Mouse (Mus musculus): ENCODE results near the gene Tcf7l1. TPM values are rescaled to one million over a fixed set of nuclear protein-coding genes. Genes with fewer than 3 reads are reported as not detected.
A peak's percentile ranks its signal among the peaks of the same experiment; 100 is the strongest.

The Tcf7l1 gene
- polyA plus RNA-seq, 1 experiment = 14.4 TPM

DNA sequence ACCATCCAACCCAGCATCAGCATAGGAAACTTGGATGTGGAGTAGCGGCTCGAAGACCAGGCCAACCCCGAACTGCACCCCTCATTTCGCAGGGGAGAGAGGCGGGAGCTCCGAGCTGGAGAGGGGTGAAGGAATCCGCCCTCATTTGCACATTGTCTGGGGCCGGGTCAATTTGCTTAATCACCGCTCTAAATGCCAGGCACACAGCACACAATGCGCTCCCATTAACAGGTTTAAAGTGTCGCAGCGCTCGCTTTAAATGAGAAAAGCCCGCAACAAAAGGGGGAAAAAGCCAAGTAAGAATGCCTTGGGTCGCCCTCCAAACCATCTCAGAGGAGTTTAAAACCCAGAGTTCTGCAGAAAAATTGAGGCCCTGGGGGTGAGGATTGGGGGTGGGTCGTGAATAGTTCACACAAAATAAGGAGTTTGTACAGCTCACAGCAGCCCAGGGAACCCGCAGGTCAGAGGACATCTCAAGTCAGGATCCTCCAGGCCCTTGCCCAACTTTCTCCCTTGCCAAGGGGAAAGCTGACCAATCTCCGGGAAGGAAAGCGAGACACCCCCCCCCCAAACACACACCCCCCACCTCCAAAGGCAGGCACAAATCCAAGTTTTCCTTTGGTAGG, 1.6 kb downstream of the Tcf7l1 start:
- DNase-seq (ENCODE audit: low read depth) = no peak

DNA sequence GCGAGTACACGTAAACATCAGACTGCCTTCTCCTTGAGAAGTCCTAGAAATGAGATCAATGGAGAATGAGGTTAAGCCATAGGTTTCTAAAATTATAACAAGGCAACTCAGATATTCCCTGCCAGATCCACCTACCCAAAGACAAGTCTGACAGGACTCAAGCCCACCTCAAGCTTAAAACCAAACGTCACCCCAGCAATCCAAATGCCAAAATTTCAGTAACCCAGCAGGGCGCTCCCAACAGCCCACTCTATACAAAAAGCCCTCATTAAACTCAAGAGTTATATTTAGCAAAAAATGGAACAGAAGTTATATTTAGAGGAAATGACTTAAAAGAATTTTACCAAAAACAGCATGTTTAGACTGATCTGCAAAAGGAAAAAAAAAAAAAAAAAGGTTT, 5.3 kb downstream of the Tcf7l1 start:
- DNase-seq (ENCODE audit: low read depth) = no peak

DNA sequence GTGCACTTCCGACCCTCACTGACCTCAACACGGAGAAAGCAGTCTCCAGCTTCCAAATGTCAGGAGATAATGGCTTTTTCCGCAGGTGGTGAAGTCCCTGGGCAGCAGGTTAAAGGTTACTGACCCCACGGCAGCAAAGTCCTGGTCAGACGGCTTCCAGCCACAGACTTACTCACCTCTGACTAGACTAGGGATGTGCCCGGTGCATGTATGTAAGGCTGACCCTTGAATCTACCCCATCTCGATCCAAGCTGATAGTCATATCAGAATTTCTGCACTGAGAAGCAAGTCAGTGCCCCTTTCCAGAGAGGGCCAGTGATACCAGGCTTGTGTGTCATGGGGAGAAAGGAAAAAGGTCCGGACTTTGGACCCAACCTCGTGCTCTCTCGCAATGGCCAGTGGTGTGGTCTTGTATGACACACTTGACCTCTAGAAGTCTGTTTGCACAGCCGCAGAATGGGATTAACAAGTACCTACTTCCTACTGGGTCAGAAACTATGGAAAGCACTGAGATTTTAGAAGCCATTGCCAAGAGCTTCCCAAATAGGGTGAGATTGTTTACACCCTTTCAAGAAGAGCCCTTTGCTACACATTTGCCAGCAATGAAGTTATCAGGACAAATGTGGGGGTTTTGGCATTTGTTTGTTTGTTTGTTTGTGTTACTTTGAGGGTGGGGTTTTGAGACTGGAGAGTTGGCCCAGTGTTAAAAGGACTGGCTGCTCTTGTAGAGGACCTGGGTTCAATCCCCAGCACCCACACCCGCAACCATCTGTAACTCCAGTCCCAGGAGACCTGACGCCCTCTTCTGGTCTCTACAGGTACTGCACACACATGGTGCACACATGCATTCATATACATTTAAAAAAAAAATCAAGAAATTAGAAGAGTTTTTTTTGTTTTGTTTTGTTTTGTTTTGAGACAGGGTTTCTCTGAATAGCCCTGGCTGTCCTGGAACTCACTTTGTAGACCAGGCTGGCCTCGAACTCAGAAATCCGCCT, 10.0 kb downstream of the Tcf7l1 start:
- DNase-seq (ENCODE audit: low read depth) = no peak

DNA sequence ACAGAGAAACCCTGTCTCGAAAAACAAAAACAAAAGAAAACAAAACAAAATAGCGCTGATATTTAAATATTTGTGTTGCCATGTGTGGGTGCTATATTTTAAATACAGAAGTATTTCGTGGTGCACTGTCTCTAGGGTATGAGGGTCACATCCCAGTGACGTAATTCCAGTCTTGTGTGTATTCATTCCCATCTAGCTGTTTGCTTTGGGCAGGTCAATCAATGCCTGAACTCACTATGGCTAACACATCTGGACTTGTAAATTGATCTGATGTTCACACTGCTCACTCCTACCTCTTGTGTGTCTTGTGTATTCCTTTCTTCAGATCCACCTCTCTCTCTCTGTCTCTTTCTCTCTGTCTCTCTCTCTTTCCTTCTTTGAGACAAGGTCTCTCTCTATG, 11.8 kb downstream of the Tcf7l1 start:
- no peak for DNase-seq (ENCODE audit: low read depth)

DNA sequence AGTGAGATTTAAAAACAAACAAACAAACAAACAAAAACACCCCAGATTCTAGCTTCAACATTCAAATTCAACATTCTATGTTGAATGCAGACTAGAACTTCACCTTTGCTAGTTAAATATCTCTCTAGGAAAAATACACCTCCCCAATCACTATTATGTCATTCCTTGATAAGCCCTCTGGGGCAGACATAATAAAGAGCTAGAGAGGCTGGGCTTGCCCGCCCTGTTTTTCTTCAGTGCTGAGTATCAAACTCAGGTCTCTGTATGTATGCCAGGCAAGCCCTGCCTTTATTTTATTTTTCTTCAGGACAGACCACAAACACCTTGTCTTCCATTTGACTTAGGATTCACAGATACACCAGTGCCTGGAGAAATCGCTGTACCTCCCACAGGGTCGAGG, 14.8 kb downstream of the Tcf7l1 start:
- no peak for DNase-seq (ENCODE audit: low read depth)

DNA sequence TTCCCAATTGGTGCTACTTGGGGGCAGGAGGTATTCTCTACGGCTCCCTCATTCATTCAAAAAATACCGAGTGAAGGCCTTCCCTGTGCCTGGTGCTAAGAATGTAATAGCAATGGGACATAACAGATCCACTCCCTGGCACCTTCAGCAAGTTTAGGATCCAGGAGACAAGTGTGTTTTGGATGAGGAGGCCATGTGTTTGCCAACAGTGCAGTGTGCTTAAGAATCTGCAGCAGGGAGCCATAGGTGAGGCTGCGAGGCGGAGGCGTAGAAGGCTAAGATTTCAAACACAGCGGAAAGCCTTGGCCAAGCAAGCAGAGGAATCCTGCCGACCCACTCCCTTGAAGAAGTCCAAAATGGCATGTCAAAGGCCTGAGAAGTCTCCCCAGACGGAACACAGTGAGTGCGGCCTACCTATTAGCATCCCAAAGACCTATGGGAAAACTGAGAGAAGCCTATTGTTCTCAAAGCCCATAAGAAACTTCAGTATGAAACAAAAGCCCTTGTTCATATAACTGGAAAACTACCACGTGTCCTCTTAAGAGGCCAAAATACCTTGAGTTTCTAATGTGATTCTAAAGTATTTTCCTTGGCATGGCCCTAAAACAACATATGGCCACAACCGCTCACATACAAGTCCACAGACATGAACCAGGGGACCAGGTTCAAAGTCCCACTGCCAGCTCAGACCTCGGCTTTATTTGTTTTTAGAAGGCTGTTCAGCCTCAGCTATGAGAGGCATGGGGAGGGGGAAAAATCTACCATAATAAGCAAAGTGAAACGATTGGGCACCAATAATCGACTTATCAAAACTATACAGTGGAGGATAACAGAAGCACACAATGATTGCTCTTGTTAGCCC, 18.9 kb downstream of the Tcf7l1 start:
- peak; percentile 59 for DNase-seq (ENCODE audit: low read depth)

DNA sequence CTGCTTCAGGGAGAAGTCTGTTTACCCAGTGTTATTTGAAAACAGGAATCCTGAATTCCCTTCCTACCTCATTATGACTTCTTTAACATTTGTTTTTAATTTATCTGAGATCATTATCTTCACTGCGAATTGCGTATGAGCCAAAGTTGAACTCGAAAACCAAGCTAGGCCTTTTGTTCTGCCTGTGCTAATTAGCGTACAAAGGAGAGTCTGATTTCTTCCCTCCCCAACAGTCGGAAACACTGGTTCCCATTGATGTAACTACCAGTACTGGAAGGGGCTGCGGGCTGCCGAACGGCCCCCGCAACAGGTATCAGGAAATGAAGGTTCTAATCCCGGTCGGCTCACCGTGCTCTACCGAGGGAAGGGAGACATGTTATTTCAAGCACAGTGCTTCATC, 19.7 kb downstream of the Tcf7l1 start:
- no peak for DNase-seq (ENCODE audit: low read depth)

DNA sequence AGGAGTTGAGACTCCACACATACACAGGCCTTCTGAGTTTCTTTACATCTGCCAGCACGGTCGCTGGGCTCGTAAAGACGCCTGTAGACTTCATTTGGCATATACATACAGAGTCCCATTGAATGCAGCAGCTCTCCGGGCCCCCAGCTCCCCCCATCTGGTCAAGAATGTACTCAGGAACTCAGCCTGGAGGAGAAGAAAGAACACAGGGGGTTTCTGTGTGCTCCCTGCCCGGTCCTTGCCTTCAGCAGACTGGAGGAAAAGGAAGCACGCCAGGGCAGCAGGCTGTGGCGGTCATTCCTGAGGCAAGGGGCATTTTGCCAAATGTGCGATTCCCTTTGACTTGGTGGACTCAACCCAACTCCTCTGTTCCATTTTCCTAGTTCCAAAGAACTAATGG, 20.2 kb downstream of the Tcf7l1 start:
- no peak for DNase-seq (ENCODE audit: low read depth)

DNA sequence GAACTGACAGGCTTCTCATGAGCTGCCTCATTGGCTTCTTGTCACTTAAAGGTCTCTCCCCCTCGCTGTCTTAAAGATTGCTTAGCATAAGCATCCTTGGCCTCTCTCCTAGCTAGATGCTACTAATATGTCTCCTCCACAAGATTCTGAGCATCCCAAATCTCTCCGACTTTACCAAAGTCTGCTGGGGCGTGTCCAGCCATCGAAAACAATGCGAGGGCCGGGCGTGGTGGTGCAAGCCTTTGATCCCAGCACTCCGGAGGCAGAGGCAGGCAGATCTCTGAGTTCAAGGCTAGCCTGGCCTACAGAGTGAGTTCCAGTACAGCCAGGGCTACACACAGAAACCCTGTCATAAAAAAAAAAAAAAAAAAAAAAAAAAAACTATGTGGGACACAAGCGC, 21.0 kb downstream of the Tcf7l1 start:
- DNase-seq (ENCODE audit: low read depth) = no peak

DNA sequence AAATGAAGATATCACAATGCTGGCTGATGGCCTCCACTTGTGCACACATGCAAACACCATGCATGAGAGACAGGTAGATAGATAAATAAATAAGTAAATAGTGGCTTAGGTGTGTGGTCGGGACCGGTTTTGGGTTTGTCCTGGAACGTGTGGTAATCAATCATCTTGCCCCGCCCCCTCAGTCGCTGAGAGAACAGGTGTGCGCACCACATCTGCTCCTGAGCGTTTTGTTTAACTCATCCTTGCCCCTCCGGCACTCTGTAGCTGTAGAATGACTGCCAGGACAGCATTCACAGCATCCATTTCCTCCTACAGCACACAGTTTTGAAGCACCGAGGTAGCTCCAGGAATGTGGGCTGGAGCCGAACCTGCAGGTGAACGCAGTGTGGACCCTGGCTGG, 25.4 kb downstream of the Tcf7l1 start:
- no peak for DNase-seq (ENCODE audit: low read depth)

DNA sequence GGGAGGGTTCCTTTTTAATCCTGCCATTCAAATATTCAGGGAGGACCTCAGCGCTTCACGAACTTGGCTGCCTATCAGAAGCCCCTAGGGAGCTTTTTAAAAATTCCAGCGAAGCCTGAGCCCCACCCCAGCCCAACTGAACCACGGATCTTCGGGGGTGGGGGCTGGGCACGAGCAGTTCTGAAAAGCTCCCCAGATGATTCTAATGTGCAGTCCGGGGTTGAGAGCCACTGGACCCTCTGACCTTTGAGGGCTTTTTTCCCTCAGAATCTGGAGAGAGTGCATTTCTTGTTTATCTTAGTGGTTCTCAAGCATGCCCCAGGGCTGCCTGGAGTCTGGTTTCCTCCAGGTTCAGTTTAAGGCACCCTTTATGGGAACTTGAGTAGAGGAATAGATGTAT, 27.4 kb downstream of the Tcf7l1 start:
- no peak for DNase-seq (ENCODE audit: low read depth)

DNA sequence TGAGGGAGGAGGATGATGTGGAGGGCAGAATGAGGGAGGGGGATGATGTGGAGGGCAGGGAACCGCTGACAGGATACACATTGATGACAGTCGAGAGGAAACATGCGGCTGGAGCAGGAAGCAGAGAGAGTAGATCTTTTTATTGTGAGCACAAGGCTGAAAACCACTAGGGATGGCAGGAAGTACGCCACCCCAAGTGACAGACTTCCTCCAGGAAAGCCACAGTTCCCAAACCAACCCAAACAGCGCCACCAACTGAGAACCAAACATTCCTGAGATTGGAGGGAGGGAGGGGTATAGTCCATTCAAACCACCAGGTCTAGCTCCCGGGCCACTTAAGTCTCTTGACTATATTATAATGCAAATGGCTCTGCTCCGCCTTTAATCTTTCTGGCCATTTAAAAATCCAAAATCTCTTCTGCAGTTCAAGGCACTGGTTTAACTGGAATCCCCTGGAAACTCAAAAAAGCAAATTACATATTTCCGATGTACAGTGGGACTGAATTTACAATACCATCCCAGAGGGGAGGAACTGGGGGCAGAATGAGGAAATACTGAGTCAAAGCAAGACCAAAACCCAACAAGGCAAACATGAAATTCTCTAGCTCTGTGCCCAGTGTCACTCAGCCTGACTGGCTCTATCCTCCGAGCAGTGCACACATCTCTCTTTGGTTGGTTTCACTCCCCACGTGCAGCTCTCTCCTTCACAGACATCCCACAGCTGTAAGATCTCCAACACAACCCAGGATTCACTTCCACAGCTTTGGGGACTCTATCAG, 30.6 kb downstream of the Tcf7l1 start:
- DNase-seq (ENCODE audit: low read depth) = no peak

DNA sequence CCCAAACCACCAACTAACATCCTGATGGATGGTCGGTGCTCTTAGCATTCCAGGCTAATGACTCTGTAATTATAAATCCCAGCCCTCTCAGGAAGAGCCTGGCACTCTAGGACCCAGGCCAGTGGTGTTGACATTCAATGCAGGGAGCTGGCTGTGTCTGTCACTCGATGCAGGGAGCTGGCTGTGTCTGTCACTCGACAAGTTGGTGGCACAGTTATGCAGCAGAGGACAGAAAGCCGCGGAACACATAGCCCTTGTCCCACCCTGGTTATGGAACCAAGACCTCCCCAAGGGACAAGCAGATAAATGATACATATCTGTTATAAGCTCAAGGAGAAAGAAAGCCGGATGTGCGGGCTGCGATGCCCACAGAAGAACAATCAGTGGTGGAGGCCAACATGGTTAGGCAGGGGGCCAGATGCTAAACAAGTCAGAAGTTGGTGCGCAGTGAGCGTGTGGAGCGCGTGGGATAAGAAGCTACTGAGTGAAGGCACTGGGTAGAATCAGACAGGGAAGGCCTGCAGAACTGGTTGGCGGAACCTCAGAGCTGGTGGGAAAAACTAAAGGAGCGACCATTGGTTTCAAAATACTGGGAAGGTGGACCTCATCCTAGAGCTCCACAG, 33.7 kb downstream of the Tcf7l1 start:
- DNase-seq (ENCODE audit: low read depth) = no peak

DNA sequence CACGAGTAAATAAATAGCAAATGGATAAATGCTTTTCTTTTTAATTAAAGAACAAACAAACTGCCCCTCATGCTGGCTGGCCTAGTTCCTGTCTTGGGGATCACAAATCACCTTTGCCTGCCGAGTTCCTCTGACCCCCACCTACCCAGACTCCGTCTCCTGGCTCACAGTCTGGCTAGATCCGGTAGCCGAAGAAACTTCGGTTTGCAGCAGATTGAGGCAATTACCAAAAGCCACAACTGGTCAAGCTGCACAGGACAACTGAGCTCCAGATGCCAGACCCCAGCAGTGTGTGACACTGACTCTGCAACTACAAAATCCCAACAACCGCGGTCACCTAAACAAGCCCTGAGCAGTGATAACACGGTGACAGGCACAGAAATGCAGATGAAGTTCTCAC, 34.8 kb downstream of the Tcf7l1 start:
- DNase-seq (ENCODE audit: low read depth) = no peak

DNA sequence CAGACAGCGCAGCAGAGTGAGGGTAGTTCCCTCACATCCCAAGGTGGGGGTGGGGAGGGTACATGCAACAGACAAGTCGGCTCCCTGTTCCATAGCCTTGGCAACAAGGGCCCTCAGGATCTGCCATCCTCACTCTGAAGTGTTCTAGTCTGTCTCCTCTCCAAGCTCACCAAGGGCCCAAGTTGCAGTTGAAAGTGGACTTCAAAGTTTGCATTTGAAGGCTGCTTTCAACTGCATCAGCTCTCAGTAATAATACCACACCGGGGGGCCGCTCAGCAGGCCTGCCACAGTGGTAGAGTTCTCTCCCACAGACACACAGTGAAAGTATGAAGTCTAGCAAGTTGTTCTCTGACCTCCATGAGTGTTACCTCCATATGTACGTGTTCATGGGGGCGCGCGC, 35.3 kb downstream of the Tcf7l1 start:
- no peak for DNase-seq (ENCODE audit: low read depth)

DNA sequence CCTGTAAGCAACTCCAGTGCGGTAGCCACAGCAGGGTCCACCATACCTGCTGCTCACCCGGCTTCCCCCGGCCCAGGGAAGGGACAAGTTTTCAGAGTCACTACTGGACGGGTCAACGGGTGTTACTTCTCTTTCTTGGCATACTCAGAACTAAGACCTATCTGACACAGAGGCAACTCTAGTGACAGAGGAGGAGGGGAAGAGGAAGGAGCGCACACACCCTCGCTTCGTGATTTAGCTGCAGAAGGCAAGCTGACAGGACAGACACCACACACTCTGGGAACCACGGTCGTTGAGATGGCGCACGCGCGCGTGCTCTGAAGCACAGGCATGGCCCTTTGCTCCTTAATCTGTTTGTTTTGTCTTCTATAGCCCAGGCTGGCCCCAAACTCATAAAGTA, 36.2 kb downstream of the Tcf7l1 start:
- DNase-seq (ENCODE audit: low read depth) = no peak

DNA sequence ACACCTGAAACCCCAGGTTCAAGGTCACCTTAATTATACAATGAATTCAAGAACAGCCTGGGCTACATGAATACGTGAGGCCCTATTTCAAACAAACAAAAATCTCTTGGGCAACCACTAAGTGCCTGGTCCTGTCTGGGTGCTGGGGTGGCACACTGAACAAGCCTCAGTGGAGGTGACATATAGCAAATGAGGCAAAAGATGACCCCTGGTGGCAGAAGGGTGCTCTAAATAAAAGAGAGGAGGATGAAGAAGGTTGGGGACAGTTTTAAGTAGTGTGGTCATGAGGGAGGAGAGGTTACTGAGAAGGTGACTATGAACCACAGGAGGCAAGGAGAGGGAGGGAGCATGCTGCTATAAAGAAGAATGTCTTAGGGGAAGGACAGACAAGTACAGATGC, 37.8 kb downstream of the Tcf7l1 start:
- DNase-seq (ENCODE audit: low read depth) = no peak

DNA sequence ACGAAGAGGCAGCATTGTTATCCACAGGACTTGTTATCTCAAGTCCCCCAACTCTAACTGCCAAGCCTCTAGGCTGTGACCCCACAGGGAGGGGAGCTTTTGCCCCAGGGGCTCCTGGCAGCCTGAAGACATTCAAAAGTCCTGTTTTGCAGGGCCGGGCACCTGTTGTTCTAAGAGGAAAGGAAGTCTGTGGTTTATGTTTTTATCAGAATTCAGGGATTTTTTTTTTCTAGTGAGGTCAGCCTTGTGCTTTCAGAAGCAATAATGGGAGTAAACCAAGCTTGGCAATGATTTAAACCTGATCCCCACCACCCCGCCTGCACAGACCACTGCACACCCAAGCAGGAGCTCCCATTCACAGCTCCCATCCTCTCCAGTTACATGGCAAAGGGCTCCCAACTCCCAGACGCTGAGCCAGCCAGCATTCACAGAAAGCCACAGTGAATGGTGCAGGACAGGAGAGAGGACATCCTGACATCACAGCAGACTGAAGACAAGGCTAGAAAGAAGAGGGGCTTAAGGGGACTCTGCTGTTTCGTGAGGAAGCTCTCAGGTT, 40.1 kb downstream of the Tcf7l1 start:
- DNase-seq (ENCODE audit: low read depth) = no peak

DNA sequence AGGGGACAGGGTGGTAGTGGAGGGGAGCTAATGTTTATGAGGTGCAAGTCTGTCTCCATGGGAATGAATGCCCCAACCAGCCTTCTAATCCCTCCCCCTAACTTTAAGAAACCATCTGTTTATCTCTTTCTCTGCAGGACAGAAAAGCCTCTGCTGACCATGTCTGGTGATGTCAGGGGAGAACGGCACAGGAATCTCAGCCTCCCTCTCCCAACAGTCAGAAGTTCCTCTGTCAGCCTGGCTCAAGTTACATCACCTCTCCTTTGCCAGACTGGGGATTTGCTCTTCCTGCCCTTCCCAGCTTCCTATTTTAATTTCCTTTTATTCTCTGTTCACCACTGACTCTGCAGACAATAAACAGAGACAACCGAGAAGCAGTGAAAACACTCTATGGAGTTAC, 40.6 kb downstream of the Tcf7l1 start:
- DNase-seq (ENCODE audit: low read depth) = no peak

DNA sequence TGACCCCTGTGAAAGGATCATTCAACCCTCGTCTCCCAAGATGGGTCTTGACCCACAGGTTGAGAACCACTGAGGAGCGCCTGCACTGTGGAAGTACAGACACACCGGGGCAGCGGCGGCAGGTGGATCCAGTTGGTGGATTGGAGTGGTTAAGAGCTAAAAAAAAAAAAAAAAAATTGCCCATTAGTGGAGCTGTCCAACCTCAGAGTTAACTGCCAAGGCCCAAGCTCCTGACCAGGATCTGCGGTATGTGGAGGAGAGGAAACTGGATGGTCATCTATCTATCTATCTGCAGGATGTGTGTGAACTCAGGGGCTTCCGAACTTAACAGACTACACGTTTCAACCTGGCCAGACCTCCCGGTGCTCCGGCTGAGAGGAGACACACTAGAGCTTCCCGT, 41.2 kb downstream of the Tcf7l1 start:
- no peak for DNase-seq (ENCODE audit: low read depth)

DNA sequence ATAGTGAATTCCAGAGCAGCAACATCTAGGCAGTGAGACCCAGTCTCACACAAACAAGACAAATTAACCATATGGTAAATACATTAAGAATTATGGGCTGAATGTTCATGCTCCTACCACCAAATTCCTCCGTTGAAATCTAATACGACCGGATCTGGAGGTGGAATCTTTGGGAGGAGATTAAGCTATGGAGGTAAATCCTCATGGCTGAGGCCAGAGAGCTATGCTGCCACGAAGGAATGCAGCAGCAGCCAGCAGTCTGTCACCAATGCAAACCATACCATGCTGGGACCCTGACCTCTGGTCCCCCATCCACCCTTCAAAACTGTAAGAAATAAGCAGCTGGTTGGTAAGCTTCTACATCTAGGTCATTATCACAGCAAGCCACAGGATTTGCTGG, 41.9 kb downstream of the Tcf7l1 start:
- no peak for DNase-seq (ENCODE audit: low read depth)

Measured in gonadal fat pad, adult 2 months (tissue).